Mouse (Mus musculus): Measurements from ENCODE around the gene Tmed10.

Gene Tmed10

GRCm38 (mm10) chr12:85337567-85338311 lies 36.9 kb downstream of the Tmed10 start:
- DNase-seq (ENCODE audit: low read depth, low spot score), result no peak

DNA sequence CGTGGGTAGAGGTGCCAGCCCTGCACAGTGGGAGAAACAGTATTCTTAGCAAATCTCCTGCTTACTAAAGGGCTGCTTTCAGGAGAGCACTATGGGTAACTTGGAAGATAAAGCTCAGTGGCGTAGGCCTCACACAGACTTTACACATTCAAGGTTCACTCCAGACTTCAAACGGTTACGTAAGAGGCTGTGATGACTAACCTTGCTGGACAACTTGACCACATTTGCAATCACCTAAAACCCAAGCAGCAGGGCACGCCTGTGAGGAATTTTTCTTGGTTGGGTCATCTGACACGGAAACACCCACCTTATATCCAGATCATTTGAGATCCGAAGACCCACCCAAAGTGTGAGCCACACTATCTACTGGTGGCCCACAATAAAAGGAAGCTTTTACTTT lies 44.5 kb downstream of the Tmed10 start:
- no peak for DNase-seq (ENCODE audit: low read depth, low spot score)

DNA sequence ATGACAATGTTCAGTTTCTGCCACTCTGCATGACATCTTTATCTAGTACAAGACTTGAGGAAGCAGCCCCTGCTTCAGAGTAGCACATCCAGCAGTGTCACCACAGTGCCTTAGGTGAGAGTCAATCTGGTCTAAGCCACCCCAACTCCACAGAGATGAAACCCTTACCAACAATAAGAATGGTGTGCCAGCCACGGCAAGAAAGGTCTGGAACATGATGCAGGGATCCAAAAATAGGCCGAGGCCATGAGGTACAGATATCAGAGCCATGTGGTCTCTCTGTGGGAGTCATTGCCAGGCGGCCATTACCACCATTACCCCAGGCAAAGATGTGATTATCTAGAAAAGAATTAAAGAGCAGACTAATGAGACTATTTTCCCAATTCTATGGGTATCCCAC lies 66.0 kb downstream of the Tmed10 start:
- DNase-seq (ENCODE audit: low read depth, low spot score), result no peak

DNA sequence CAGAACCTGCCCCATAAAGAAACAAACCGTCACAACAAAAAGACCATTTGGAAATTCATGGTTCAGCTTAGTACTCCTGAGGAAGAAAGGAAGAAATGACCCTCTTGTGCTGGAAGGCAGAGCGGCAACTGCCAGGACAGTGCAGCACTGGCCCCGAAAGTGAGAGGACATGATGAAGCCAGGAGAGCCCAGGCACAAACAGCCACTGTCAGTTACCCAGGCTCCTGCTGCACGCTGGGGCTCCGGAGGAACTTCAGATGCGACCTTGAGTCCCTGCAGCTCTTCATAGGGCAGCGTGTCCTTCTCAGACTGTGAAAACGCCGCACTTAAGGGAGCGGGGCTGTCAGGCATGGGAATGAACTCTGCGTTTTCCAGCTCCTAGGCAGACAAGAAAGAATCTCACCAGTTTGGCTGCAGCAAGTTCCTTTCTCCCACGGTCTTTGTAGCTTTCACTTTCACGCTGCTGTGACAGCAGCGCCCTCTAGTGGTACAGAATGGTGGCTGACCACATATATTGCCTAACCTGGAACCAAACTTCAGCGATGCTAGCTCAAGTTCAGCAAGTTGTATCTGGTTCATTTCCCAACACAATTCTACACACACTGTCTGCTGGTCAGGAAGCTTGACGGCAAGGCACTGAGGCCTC lies 69.3 kb downstream of the Tmed10 start:
- DNase-seq (ENCODE audit: low read depth, low spot score), result peak; percentile 93

DNA sequence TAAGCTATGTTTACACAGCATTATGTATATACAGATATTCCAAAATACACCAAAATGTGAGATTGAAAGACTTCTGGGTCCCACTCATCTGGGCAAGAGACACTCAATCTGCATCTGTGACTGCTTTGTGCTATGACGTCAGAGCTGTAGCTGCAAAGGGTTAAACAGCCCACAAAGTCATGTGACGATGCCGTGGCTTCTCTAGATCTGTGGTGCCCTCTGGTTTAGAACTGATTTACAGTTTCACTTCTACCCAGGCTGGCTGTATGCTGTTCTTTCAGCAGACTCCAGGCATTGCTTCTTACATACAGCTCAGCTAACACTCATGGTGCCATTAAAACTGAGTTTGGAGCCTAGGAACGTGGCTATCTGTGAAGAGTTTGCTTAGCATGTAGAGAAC lies 69.9 kb downstream of the Tmed10 start:
- no peak for DNase-seq (ENCODE audit: low read depth, low spot score)

- no peak for DNase-seq (ENCODE audit: low read depth, low spot score)
Measured at GRCm38 (mm10) chr12:85303256-85303655, 71.4 kb downstream of the Tmed10 start.

DNA sequence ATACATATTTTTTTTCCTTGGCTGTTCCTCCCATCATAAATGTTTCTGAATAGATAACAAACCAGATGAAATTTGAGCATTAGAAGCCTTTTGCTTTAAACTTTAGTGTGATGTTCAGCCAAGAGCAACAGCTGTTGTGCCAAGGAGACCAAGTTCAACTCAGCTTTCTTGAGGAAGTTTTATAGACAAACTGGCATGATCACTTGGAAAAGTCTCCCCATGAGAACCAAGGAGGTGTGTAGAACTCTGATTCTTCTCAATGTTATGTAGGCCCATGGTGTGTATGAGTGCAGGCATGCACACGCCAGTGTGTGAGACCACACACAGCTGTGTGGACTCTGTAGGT lies 75.8 kb downstream of the Tmed10 start:
- no peak for DNase-seq (ENCODE audit: low read depth, low spot score)

DNA sequence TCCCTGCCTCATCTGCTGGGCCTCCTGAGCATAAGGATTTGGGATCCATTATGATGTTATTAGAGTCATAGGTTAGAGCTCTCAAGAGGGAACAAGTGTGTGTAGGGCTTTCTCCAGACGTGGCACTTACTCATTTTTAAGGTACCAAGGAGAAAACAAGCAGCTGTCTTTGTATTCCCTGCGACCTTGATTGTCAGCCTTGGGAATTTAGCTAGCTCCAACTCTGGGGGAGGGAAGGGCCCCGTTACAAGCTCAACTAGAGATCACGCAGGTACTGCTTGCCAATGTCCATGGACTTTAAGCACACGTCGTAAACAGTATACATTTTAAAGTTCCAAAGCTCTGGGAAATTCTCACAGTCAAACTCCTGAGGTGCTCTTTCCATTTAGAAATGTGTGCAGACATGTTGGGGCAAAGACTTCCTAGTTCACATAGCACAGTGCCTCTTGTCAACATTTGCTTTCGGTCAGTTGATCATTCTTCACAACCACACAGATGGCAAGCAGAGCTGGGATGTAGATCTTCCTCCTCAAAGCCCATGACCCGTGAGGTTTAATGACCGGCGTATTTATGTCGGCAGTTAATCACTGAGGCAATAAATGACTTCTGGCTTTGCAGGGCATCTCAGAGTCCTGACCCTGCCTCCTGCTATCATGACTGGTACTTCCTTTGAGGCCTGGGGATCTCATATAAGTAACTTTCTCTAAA lies 76.4 kb downstream of the Tmed10 start:
- DNase-seq (ENCODE audit: low read depth, low spot score), result peak; percentile 53

- DNase-seq (ENCODE audit: low read depth, low spot score), result no peak
Measured at GRCm38 (mm10) chr12:85297345-85297997, 77.2 kb downstream of the Tmed10 start.

DNA sequence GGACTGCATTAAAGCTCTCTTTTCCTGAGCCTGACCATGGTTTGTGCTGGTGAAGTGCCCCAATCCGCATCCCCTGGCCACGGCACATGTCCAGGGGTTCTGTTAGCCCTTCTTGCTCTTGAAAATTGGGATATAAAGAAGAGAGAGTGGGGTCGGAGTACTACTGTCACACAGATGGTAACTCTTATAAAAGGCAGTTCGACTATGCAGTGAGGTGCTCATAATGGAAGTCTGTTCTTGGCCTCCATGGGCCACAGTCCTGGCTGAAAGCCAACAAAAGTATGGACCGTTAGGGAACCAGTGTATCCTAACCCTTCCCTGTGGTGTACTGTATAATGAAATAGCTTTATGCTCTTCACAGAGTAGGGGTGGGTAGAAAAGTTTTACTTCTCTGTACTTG lies 77.7 kb downstream of the Tmed10 start:
- DNase-seq (ENCODE audit: low read depth, low spot score), result no peak

DNA sequence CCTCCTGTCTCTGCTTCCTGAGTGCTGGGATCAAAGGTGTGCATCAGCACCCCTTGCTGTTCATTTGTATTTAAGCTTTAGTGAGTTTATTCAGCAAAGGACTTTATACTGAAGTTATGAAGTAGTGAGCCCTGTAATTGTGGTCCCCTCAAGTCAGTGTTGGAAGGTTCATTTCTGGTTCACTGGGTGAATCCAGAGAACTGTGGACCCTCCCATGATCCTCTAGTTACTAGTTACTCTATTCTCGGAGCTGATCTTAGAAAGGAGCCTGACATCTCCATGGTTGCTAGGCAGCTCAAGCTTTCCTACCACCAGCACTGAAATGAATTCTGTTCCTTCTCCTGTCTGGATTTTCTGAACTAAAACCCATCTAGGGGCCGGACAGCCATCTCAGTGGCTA lies 79.1 kb downstream of the Tmed10 start:
- DNase-seq (ENCODE audit: low read depth, low spot score), result no peak

DNA sequence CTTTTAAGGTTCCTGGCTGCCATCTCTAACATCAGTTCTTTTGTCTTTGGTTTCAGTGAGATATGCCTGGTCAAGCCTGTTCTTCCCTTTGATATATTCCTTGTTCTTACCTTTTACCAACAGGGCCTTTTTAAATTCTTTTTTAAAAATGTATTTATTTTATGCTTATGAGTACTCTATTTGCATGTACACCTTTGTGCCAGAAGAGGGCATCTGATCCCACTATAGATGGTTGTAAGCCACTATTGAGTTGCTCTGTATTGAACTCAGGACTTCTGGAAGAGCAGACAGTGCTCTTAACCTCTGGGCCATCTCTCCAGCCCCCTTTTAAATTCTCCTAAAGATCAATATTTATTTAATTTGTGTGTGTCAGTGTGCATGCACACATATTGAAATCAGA lies 81.7 kb downstream of the Tmed10 start:
- no peak for DNase-seq (ENCODE audit: low read depth, low spot score)

DNA sequence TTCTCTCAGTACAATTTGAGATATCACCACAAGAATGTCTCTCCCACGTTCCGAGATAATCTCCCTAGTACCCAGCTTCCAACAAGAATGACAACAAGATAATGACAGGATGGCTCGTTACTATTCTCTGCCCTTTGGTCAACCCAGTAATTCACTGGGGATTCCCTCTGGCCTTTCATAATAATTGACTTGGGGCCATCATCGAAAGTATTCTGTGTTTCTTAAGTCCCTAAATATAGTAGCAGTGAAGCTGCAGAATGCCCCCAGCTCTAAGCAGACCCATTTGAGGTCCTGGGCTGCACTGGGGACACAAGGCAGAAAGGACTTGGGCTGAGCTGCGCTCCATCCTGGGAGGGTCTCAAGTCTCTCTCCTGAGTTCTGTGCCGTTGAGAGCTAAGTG lies 82.4 kb downstream of the Tmed10 start:
- no peak for DNase-seq (ENCODE audit: low read depth, low spot score)

- DNase-seq (ENCODE audit: low read depth, low spot score), result no peak
Measured at GRCm38 (mm10) chr12:85291541-85291940, 83.1 kb downstream of the Tmed10 start.

- no peak for DNase-seq (ENCODE audit: low read depth, low spot score)
Measured at GRCm38 (mm10) chr12:85290633-85291032, 84.0 kb downstream of the Tmed10 start.

Data from forelimb bud, embryonic 11.5 days (tissue).